Mouse (Mus musculus) liver, embryonic 14.5 days (tissue): ENCODE results near the gene Rap1gap2. TPM values are rescaled to one million over a fixed set of nuclear protein-coding genes. Genes with fewer than 3 reads are reported as not detected.
A peak's percentile ranks its signal among the peaks of the same experiment; 100 is the strongest.

Source experiments
- ATAC-seq: fragments of 200-750 bp; cut with Nextera tagmentation; 2 replicates; pipeline ENCODE4 v1.8.0; 2017; ENCODE audit warnings: moderate number of reproducible peaks, mild to moderate bottlenecking, moderate library complexity; ENCODE audit not compliant: insufficient read depth
- DNase-seq, 3 experiments: peaks; one replicate each; pipeline ENCODE4 v3.0.0-alpha.2; 2012 to 2013; ENCODE audit warnings: low read depth in 3 of 3, low spot score in 3 of 3
- H3K27ac ChIP-seq: fragments of 300-500 bp; sonication (generic); 2 replicates; pipeline ENCODE4 v1.5.1; 2014; ENCODE audit warnings: moderate library complexity, mild to moderate bottlenecking, control low read depth, inconsistent platforms
- H3K27me3 ChIP-seq: fragments of 300-500 bp; sonication (generic); 2 replicates; pipeline ENCODE4 v1.6.1; 2014; ENCODE audit warnings: mild to moderate bottlenecking, low read length, moderate library complexity; ENCODE audit not compliant: control insufficient read depth, insufficient read depth
- H3K36me3 ChIP-seq: fragments of 300-500 bp; sonication (generic); replicated peaks from 2 replicates; pipeline ENCODE4 v1.6.1; 2014; ENCODE audit warnings: low read depth; ENCODE audit not compliant: control insufficient read depth, insufficient read depth
- H3K4me1 ChIP-seq, 2 experiments: fragments of 200-500 bp in 1 of 2; fragments of 300-500 bp in 1 of 2; sonication (generic) in 1 of 2; replicated peaks; 2 replicates each; pipeline ENCODE4 v1.6.1; 2012 to 2014; ENCODE audit warnings: antibody characterized with exemption in 1 of 2, inconsistent platforms in 1 of 2, low read length in 1 of 2; ENCODE audit not compliant: control insufficient read depth in 2 of 2, insufficient read depth in 2 of 2
- H3K4me2 ChIP-seq: fragments of 300-500 bp; sonication (generic); 2 replicates; pipeline ENCODE4 v1.6.1; 2014; ENCODE audit warnings: low read depth, mild to moderate bottlenecking, control low read depth, moderate library complexity
- H3K4me3 ChIP-seq, 2 experiments: fragments of 200-500 bp in 1 of 2; fragments of 300-500 bp in 1 of 2; sonication (generic) in 1 of 2; 2 replicates each; pipeline ENCODE4 v1.5.1; 2012 to 2014; ENCODE audit warnings: low read depth in 2 of 2, low read length in 2 of 2, mild to moderate bottlenecking in 2 of 2, control low read depth in 1 of 2, inconsistent platforms in 1 of 2, moderate library complexity in 1 of 2; ENCODE audit not compliant: insufficient read depth in 1 of 2
- H3K9ac ChIP-seq: fragments of 300-500 bp; sonication (generic); replicated peaks from 2 replicates; pipeline ENCODE4 v1.6.1; 2014; ENCODE audit warnings: mild to moderate bottlenecking, control low read depth, moderate library complexity
- H3K9me3 ChIP-seq: fragments of 300-500 bp; sonication (generic); 2 replicates; pipeline ENCODE4 v1.6.1; 2016; ENCODE audit warnings: low read length, mixed read lengths; ENCODE audit not compliant: control insufficient read depth
- CTCF ChIP-seq: IDR thresholded peaks from 2 replicates; pipeline ENCODE4 v1.5.1; 2016; ENCODE audit warnings: antibody characterized with exemption, low read depth, control low read depth
- EP300 ChIP-seq: IDR thresholded peaks from 2 replicates; pipeline ENCODE4 v1.6.1; 2016; ENCODE audit warnings: antibody characterized with exemption, low read depth
- WGBS: fragments of 180-500 bp; shearing (Covaris S2); extraction: QIAGEN DNeasy Blood & Tissue Kit; methylation state at CpG from one replicate; pipeline ENCODE4 v1.1.7; 2014; ENCODE audit not compliant: insufficient replicate concordance; 5-methylcytosine and 5-hydroxymethylcytosine counted together
- polyA plus RNA-seq, 2 experiments: library from polyadenylated mRNA; depleted of rRNA in 1 of 2; stranded (reverse) in 1 of 2; unstranded in 1 of 2; fragments of >200 nt; fragmentation: Nextera tagmentation in 1 of 2; extraction: Ambion mirVana in 1 of 2; gene quantifications; 2 replicates each; pipeline versions ENCODE4 v1.2.1 to v1.2.3; 2012 to 2014

Gene Rap1gap2
- polyA plus RNA-seq, 2 experiments = 0.56 to 0.98 TPM

- Histone ChIP-seq H3K9ac (no peak overlapping the region), H3K4me2 (peak overlapping the region; percentile 68), H3K27ac (no peak overlapping the region), H3K9me3 (no peaks in the 10 kb centered on the region), H3K4me3 (peak overlapping the region; percentile 39 to 57), H3K36me3 (no peaks in the 10 kb centered on the region), H3K4me1 (peaks cover 0 to 5% of the 10 kb centered on the region in 2 experiments; a peak in 1 of 4 replicates), H3K27me3 (peaks cover 45% of the 10 kb centered on the region)
- TF ChIP-seq CTCF (no peak), EP300 (no peak)
- ATAC-seq = no peak
- no peak for DNase-seq
- 2% methylated on average over 29 of the region's 29 CpGs for WGBS
Observed at GRCm38 (mm10) chr11:74521981-74522486, 88.7 kb downstream of the Rap1gap2 start.

GRCm38 (mm10) chr11:74520201-74520600 is 90.5 kb downstream of the Rap1gap2 start:
- no peaks in the 10 kb centered on the region for H3K36me3 ChIP-seq
- no peak for DNase-seq
- 55% methylated on average over 3 of the region's 3 CpGs for WGBS
- no peak overlapping the region for H3K4me2 ChIP-seq
- TF ChIP-seq EP300 = no peak
- no peak for TF ChIP-seq CTCF
- H3K9me3 ChIP-seq = no peaks in the 10 kb centered on the region
- H3K4me3 ChIP-seq = no peak overlapping the region
- no peak overlapping the region for H3K27ac ChIP-seq
- no peak overlapping the region for H3K9ac ChIP-seq
- peaks cover 42% of the 10 kb centered on the region for H3K27me3 ChIP-seq
- H3K4me1 ChIP-seq = peaks cover 0 to 5% of the 10 kb centered on the region in 2 experiments; a peak in 1 of 4 replicates
- no peak for ATAC-seq

GRCm38 (mm10) chr11:74516112-74516511 is 94.6 kb downstream of the Rap1gap2 start:
- H3K9ac ChIP-seq = no peak overlapping the region
- no peak overlapping the region for H3K4me2 ChIP-seq
- H3K27me3 ChIP-seq = peaks cover 4% of the 10 kb centered on the region
- H3K27ac ChIP-seq = no peak overlapping the region
- H3K9me3 ChIP-seq = no peaks in the 10 kb centered on the region
- DNase-seq (no peak), ATAC-seq (no peak)
- 50% methylated on average over 5 of the region's 5 CpGs for WGBS
- H3K36me3 ChIP-seq = no peaks in the 10 kb centered on the region
- TF ChIP-seq EP300 (no peak), CTCF (no peak)
- H3K4me3 ChIP-seq = no peak overlapping the region
- no peaks in the 10 kb centered on the region; a peak in 1 of 4 replicates for H3K4me1 ChIP-seq

GRCm38 (mm10) chr11:74515046-74515445 is 95.7 kb downstream of the Rap1gap2 start:
- DNase-seq = no peak
- no peak for ATAC-seq
- H3K4me2 ChIP-seq = no peak overlapping the region
- no peak overlapping the region for H3K9ac ChIP-seq
- no peaks in the 10 kb centered on the region for H3K36me3 ChIP-seq
- 47% methylated on average over 3 of the region's 3 CpGs for WGBS
- no peaks in the 10 kb centered on the region; a peak in 1 of 4 replicates for H3K4me1 ChIP-seq
- no peaks in the 10 kb centered on the region for H3K9me3 ChIP-seq
- H3K4me3 ChIP-seq = no peak overlapping the region
- no peak overlapping the region for H3K27ac ChIP-seq
- TF ChIP-seq CTCF = no peak
- TF ChIP-seq EP300 = no peak
- no peaks in the 10 kb centered on the region for H3K27me3 ChIP-seq

- DNase-seq (no peak), ATAC-seq (no peak)
Observed at GRCm38 (mm10) chr11:74512595-74512994, 98.1 kb downstream of the Rap1gap2 start.

More at GRCm38 (mm10) chr11:74512595-74512994, 98.1 kb downstream of the Rap1gap2 start:
- 69% methylated on average over 10 of the region's 10 CpGs for WGBS
- no peaks in the 10 kb centered on the region for H3K27me3 ChIP-seq
- H3K4me3 ChIP-seq = no peak overlapping the region
- no peak overlapping the region for H3K9ac ChIP-seq
- no peaks in the 10 kb centered on the region for H3K9me3 ChIP-seq
- H3K4me1 ChIP-seq = no peaks in the 10 kb centered on the region; a peak in 1 of 4 replicates
- H3K4me2 ChIP-seq = no peak overlapping the region
- TF ChIP-seq EP300 (no peak), CTCF (no peak)
- no peak overlapping the region for H3K27ac ChIP-seq
- H3K36me3 ChIP-seq = no peaks in the 10 kb centered on the region
